ENCODE assay signal across 18 mouse cellular contexts in the genomic region with DNA sequence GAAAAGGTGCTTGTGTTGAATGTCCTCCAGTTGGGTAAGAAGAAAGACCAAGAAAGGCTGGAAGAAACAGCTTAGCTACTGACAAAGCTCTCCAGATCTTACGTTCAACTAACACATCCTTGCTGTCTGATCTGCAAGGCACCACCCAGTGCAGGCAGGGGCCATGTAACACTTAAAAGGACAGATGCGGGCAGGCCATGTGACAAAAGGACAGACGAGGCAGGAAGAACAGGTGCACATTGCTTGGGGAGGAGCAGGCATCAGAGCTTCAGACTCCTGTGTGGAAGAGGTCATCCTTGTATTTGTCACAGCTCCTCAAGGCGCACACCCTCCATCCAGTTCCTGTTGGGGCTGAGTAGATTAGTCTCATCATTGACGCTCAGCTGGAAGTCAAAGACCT.
"Had no signal": no experiment of that assay in that cellular context is flagged by ENCODE, and none has a peak within 500 bp of the region (broad histone marks: within the 10 kb centered on the region; RNA-seq: fewer than 3 reads in every experiment).

No protein-coding gene starts in this region.

- H3K36me3 ChIP-seq: intestine, embryonic 15.5 days; midbrain, embryonic 10.5 days; midbrain, embryonic 13.5 days; neural tube, embryonic 12.5 days; neural tube, embryonic 15.5 days had no signal

- H3K4me3 ChIP-seq: intestine, embryonic 15.5 days; layer of hippocampus, adult 2 months; liver, embryonic 13.5 days; megakaryocyte, embryonic 14.5 days; midbrain, embryonic 10.5 days; midbrain, embryonic 13.5 days; neural tube, embryonic 12.5 days; neural tube, embryonic 15.5 days had no signal

- H3K27ac ChIP-seq: intestine, embryonic 15.5 days; layer of hippocampus, adult 2 months; liver, embryonic 13.5 days; midbrain, embryonic 10.5 days; midbrain, embryonic 13.5 days; neural tube, embryonic 12.5 days; neural tube, embryonic 15.5 days; stomach, postnatal 0 days had no signal

- ATAC-seq: intestine, embryonic 15.5 days; midbrain, embryonic 13.5 days; midbrain, embryonic 16.5 days had no signal

- H3K27me3 ChIP-seq: intestine, embryonic 15.5 days; liver, embryonic 13.5 days; midbrain, embryonic 13.5 days; neural tube, embryonic 12.5 days; neural tube, embryonic 15.5 days had no signal

- H3K4me2 ChIP-seq: intestine, embryonic 15.5 days; liver, embryonic 13.5 days; midbrain, embryonic 13.5 days; neural tube, embryonic 12.5 days; neural tube, embryonic 15.5 days had no signal

- H3K9ac ChIP-seq: intestine, embryonic 15.5 days; liver, embryonic 13.5 days; midbrain, embryonic 13.5 days; neural tube, embryonic 12.5 days; neural tube, embryonic 15.5 days had no signal

- H3K9me3 ChIP-seq: intestine, embryonic 15.5 days; liver, embryonic 13.5 days; midbrain, embryonic 10.5 days; midbrain, embryonic 13.5 days; neural tube, embryonic 12.5 days; neural tube, embryonic 15.5 days had no signal

- DNase-seq: kidney, adult 18-20 months; kidney, adult 9 months; kidney, postnatal 14 days; layer of hippocampus, adult 9-11 months; liver, embryonic 13.5 days; lung, adult 2 months; right cerebral cortex, adult 18-20 months; right cerebral cortex, postnatal 14 days; right cerebral cortex, postnatal 4 days had no signal
